Mouse (Mus musculus): Measurements from ENCODE around the gene Gm8251.

DNA sequence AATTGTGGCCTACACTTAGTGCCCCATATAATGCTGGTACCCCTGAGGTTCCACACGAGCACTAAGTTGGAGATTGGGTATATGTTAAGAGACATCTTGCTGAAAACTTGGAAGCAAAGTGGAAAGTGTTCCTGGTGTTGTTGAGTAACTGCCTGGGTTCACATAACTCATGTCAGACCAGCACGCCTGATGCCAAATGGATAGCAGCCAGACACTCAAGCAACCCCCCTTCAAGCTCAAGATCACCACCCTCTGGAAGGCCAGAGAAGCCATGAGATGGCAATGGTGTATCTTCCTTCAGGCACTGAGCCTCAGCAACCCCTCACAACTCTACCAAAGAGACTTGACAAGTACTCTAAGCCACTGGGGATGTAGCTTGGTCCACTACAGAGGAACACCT lies 15.2 kb downstream of the Gm8251 start:
- TF ChIP-seq GATA1 (IDR thresholded peaks at IDR 0.05; ENCODE audit: low read length), result no peak
- TF ChIP-seq TAL1 (IDR thresholded peaks at IDR 0.05; ENCODE audit: low read length), result no peak

All from erythroblast, embryonic 14.5 days (primary cell).